Mouse (Mus musculus) bone marrow, adult 2 months (tissue): ENCODE measurements around the gene 4930447C04Rik.

Source experiments
- CTCF ChIP-seq: fragments of 200-500 bp; IDR thresholded peaks from 2 replicates; pipeline ENCODE4 v1.5.1; 2011; ENCODE audit warnings: low read length, control low read depth; ENCODE audit not compliant: control insufficient read depth, insufficient read depth
- POLR2A ChIP-seq: fragments of 200-500 bp; IDR thresholded peaks from 2 replicates; pipeline ENCODE4 v1.6.1; 2011; ENCODE audit warnings: low read depth, mild to moderate bottlenecking, control low read depth, low read length, borderline replicate concordance; ENCODE audit not compliant: control insufficient read depth

- TF ChIP-seq POLR2A (no peak), CTCF (no peak)
These were observed 103.3 kb downstream of the 4930447C04Rik start for GRCm38 (mm10) chr12:72837302-72837701.
